Mouse (Mus musculus): ENCODE data around the gene Trub2.

GRCm38 (mm10) chr2:29802075-29802826, 13.9 kb upstream of the Trub2 start, which contains the start of gene Slc27a4:
- peak; percentile 33 for TF ChIP-seq CTCF (IDR thresholded peaks at IDR 0.05)
- peak; percentile 80 for TF ChIP-seq POLR2A (IDR thresholded peaks at IDR 0.05; ENCODE audit: insufficient read depth, low read depth, low read length)
- peak; percentile 70; the same call in 1 of the 2 replicates for TF ChIP-seq EP300 (IDR thresholded peaks at IDR 0.05; ENCODE audit: insufficient read depth, low read depth, low read length)
